Mouse (Mus musculus) olfactory bulb, adult 2 months (tissue): ENCODE data around the gene Arl6ip4. TPM values are rescaled to one million over a fixed set of nuclear protein-coding genes. Genes with fewer than 3 reads are reported as not detected.
A peak's percentile ranks its signal among the peaks of the same experiment; 100 is the strongest.

Experiments
- H3K27ac ChIP-seq: fragments of 200-500 bp; 2 replicates; pipeline ENCODE4 v1.5.1; 2012; ENCODE audit warnings: low read depth, low read length; ENCODE audit not compliant: insufficient read depth
- H3K4me1 ChIP-seq: fragments of 200-500 bp; 2 replicates; pipeline ENCODE4 v1.6.1; 2012; ENCODE audit warnings: low read length; ENCODE audit not compliant: control insufficient read depth, insufficient read depth
- H3K4me3 ChIP-seq: fragments of 200-500 bp; 2 replicates; pipeline ENCODE4 v1.5.1; 2012; ENCODE audit warnings: mild to moderate bottlenecking, low read depth, low read length, moderate library complexity; ENCODE audit not compliant: insufficient read depth
- CTCF ChIP-seq: fragments of 200-500 bp; IDR thresholded peaks from 2 replicates; pipeline ENCODE4 v1.5.1; 2012; ENCODE audit warnings: low read depth, mild to moderate bottlenecking, low read length, moderate library complexity; ENCODE audit not compliant: insufficient read depth
- POLR2A ChIP-seq: fragments of 200-500 bp; IDR thresholded peaks from 2 replicates; pipeline ENCODE4 v1.6.1; 2012; ENCODE audit warnings: mild to moderate bottlenecking, low read depth, low read length, moderate library complexity; ENCODE audit not compliant: insufficient read depth
- WGBS: fragments of 180-500 bp; shearing (Covaris S2); methylation state at CpG from one replicate; pipeline ENCODE4 v1.1.7; 2018; 5-methylcytosine and 5-hydroxymethylcytosine counted together
- polyA plus RNA-seq: library from polyadenylated mRNA; stranded (reverse); fragments of >200 nt; gene quantifications from 2 replicates; pipeline ENCODE4 v1.2.4, GENCODE M21; 2012; ENCODE audit warnings: low replicate concordance; ENCODE audit not compliant: missing spikeins, insufficient read depth, insufficient read length

The Arl6ip4 gene
- not detected in 2 replicates for polyA plus RNA-seq

GRCm38 (mm10) chr5:124115990-124116845, at the start of gene Arl6ip4:
Gene Arl6ip4, plus strand, starts transcription at chr5:124116089.
- H3K4me3 ChIP-seq: peak within 1 kb of the TSS; percentile 77
- WGBS: 1% methylated on average over 64 of the region's 64 CpGs
- TF ChIP-seq CTCF (no peak), POLR2A (peak; percentile 35; the same call in 1 of the 2 replicates)
- peak within 1 kb of the TSS; percentile 40 for H3K27ac ChIP-seq
- H3K4me1 ChIP-seq: peaks cover 50% of the 10 kb centered on the region

GRCm38 (mm10) chr5:124069657-124070056, 46.2 kb upstream of the Arl6ip4 start:
- TF ChIP-seq CTCF (no peak), POLR2A (no peak)
- Histone ChIP-seq H3K4me3 (no peak overlapping the region), H3K27ac (no peak overlapping the region), H3K4me1 (no peaks in the 10 kb centered on the region)
- 79% methylated on average over 3 of the region's 3 CpGs for WGBS

- Histone ChIP-seq H3K4me3 (no peak overlapping the region), H3K4me1 (0 out of 2 replicates have a peak, but pooled peaks cover under 1% of the 10 kb centered on the region), H3K27ac (no peak overlapping the region)
- 85% methylated on average over 9 of the region's 9 CpGs for WGBS
- TF ChIP-seq CTCF (no peak), POLR2A (no peak)
These were observed 42.2 kb upstream of the Arl6ip4 start for GRCm38 (mm10) chr5:124073682-124074081.

- H3K4me3 ChIP-seq: no peak overlapping the region
- TF ChIP-seq CTCF (no peak), POLR2A (no peak)
- no peak overlapping the region for H3K27ac ChIP-seq
- WGBS: 59% methylated on average over 10 of the region's 10 CpGs
- H3K4me1 ChIP-seq: peaks cover 8% of the 10 kb centered on the region; the same call in 1 of the 2 replicates
These were observed 41.0 kb upstream of the Arl6ip4 start for GRCm38 (mm10) chr5:124074845-124075307.

- no peak overlapping the region for H3K27ac ChIP-seq
These were observed 40.2 kb upstream of the Arl6ip4 start for GRCm38 (mm10) chr5:124075716-124076115.

DNA sequence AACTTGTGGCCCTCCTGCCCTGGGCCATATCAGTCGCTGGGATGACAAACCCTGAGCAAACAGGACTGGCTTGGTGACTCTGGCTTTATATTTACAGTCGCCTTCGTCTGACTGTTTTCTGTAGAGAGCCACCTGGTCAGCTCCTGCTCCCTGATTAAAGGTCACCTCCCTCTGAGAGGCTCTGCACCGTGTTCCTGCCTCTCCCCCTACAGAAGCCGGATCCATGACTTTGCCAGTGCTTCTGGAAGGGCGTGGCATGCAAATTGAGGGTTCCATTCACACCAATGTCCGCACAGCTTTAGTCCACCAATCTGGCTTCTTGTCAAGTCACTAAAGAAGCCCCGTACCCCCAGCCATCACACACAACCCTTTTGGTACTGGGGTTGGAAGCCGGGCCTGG, 39.3 kb upstream of the Arl6ip4 start:
- 65% methylated on average over 9 of the region's 9 CpGs for WGBS
- Histone ChIP-seq H3K4me3 (no peak overlapping the region), H3K27ac (no peak overlapping the region), H3K4me1 (peaks cover 8% of the 10 kb centered on the region; the same call in 1 of the 2 replicates)
- TF ChIP-seq CTCF (no peak), POLR2A (no peak)

More at GRCm38 (mm10) chr5:124075716-124076115, 40.2 kb upstream of the Arl6ip4 start:
- WGBS: 80% methylated on average over 9 of the region's 9 CpGs
- Histone ChIP-seq H3K4me3 (no peak overlapping the region), H3K4me1 (peaks cover 8% of the 10 kb centered on the region; the same call in 1 of the 2 replicates)
- TF ChIP-seq POLR2A: no peak

- H3K4me3 ChIP-seq: no peak overlapping the region
- TF ChIP-seq POLR2A (no peak), CTCF (no peak)
- H3K4me1 ChIP-seq: peaks cover 8% of the 10 kb centered on the region; the same call in 1 of the 2 replicates
- no peak overlapping the region for H3K27ac ChIP-seq
- 87% methylated on average over 13 of the region's 13 CpGs for WGBS
These were observed 38.6 kb upstream of the Arl6ip4 start for GRCm38 (mm10) chr5:124077241-124077640.

DNA sequence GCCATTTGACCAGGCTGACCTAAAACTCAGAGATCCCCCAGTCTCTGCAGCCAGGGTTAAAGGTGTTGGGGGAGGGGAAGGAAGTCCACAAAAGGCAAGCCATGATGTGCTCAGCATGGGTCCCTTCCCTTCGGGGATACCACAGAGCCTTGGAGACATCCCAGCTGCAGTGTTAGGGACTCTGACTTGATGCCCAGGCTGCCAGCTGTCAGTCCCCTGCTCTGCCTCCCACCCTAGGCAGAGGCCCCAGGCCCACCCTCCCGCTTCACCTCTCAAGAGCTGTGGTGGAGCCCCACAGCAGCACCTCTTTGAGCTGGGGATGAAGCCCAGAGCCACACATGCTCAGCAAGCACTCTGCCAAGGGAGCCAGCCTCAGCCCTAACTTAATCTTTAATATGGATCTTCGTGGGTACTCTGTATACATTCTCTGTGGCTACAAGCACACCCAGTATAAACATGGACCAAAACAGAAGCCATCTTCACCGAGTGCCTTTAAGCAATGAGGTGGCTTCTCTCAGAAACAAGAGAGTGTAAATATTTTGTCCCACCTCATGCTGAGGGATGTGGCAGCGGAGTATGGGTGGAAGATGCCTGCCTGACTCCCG, 37.9 kb upstream of the Arl6ip4 start:
- TF ChIP-seq POLR2A (no peak), CTCF (no peak)
- Histone ChIP-seq H3K4me1 (peaks cover 13% of the 10 kb centered on the region; the same call in 1 of the 2 replicates), H3K4me3 (peak overlapping the region; percentile 8; the same call in 1 of the 2 replicates), H3K27ac (no peak overlapping the region)
- WGBS: 62% methylated on average over 6 of the region's 6 CpGs

GRCm38 (mm10) chr5:124078794-124079416, 37.0 kb upstream of the Arl6ip4 start:
- Histone ChIP-seq H3K27ac (peak overlapping the region; percentile 53; the same call in 1 of the 2 replicates), H3K4me3 (peak overlapping the region; percentile 8; the same call in 1 of the 2 replicates), H3K4me1 (peaks cover 13% of the 10 kb centered on the region; the same call in 1 of the 2 replicates)
- TF ChIP-seq POLR2A (no peak), CTCF (no peak)
- WGBS: 55% methylated on average over 9 of the region's 9 CpGs
